Mouse (Mus musculus) heart, postnatal 0 days (tissue): ENCODE results near the gene Fgfr2.

ENCODE experiments used
- CTCF ChIP-seq: IDR thresholded peaks from 2 replicates; pipeline ENCODE4 v1.5.1; 2016; ENCODE audit warnings: antibody characterized with exemption, control low read depth, low read depth
- EP300 ChIP-seq: IDR thresholded peaks from 2 replicates; pipeline ENCODE4 v1.6.1; 2016; ENCODE audit warnings: antibody characterized with exemption, low read depth

- TF ChIP-seq CTCF = no peak
- TF ChIP-seq EP300 = no peak
Observed at GRCm38 (mm10) chr7:130205140-130205539, 2918.0 kb downstream of the Fgfr2 start.
